Mouse (Mus musculus) frontal cortex, postnatal 25 days (tissue): ENCODE results near the gene Zdhhc5.

Experiments used
- DNase-seq, 2 experiments: peaks; one replicate each; pipeline ENCODE4 v3.0.0; 2022; ENCODE audit warnings: low spot score in 2 of 2

Zdhhc5 gene

GRCm38 (mm10) chr2:84714811-84715561 is at the start of gene Zdhhc5:
TSS of gene Zdhhc5 (minus strand) at chr2:84715180.
- peak; percentile 96 to 97 for DNase-seq

- DNase-seq: no peak
Observed at GRCm38 (mm10) chr2:84762818-84763217, 47.8 kb upstream of the Zdhhc5 start.

GRCm38 (mm10) chr2:84762295-84762694 is 47.3 kb upstream of the Zdhhc5 start:
- no peak for DNase-seq

- DNase-seq: no peak
Observed at GRCm38 (mm10) chr2:84761840-84762239, 46.9 kb upstream of the Zdhhc5 start.

- no peak for DNase-seq
Observed at GRCm38 (mm10) chr2:84761309-84761708, 46.3 kb upstream of the Zdhhc5 start.

- DNase-seq: no peak
Observed at GRCm38 (mm10) chr2:84760777-84761176, 45.8 kb upstream of the Zdhhc5 start.

- no peak for DNase-seq
Observed at GRCm38 (mm10) chr2:84758542-84759127, 43.7 kb upstream of the Zdhhc5 start.

- DNase-seq: no peak
Observed at GRCm38 (mm10) chr2:84757026-84757682, 42.2 kb upstream of the Zdhhc5 start.

- no peak for DNase-seq
Observed at GRCm38 (mm10) chr2:84756245-84756644, 41.3 kb upstream of the Zdhhc5 start.

- no peak for DNase-seq
Observed at GRCm38 (mm10) chr2:84750115-84750514, 35.1 kb upstream of the Zdhhc5 start.

- no peak for DNase-seq
Observed at GRCm38 (mm10) chr2:84744126-84744525, 29.1 kb upstream of the Zdhhc5 start.

- DNase-seq: peak in 1 of 2 experiments; percentile 44
Observed at GRCm38 (mm10) chr2:84743561-84743960, 28.6 kb upstream of the Zdhhc5 start, which contains the start of gene Gm19426. TSS of gene Gm19426 (minus strand) at chr2:84743655.

- DNase-seq: no peak
Observed at GRCm38 (mm10) chr2:84742451-84743283, 27.7 kb upstream of the Zdhhc5 start.

- no peak for DNase-seq
Observed at GRCm38 (mm10) chr2:84741841-84742450, 27.0 kb upstream of the Zdhhc5 start.

- no peak for DNase-seq
Observed at GRCm38 (mm10) chr2:84740608-84741333, 25.8 kb upstream of the Zdhhc5 start.

- no peak for DNase-seq
Observed at GRCm38 (mm10) chr2:84738271-84738911, 23.4 kb upstream of the Zdhhc5 start.

GRCm38 (mm10) chr2:84737451-84737925 is 22.5 kb upstream of the Zdhhc5 start:
- no peak for DNase-seq

- DNase-seq: no peak
Observed at GRCm38 (mm10) chr2:84736312-84737161, 21.6 kb upstream of the Zdhhc5 start.

- no peak for DNase-seq
Observed at GRCm38 (mm10) chr2:84735346-84735920, 20.5 kb upstream of the Zdhhc5 start.
